Mouse (Mus musculus) myocyte (in vitro differentiated cells): Measurements from ENCODE around the gene Rab6b. TPM values are rescaled to one million over a fixed set of nuclear protein-coding genes. Genes with fewer than 3 reads are reported as not detected.

Experiments
- H3K27me3 ChIP-seq: one replicate; pipeline ENCODE4 v1.6.1; 2011; ENCODE audit not compliant: control insufficient read depth, insufficient read depth, insufficient read length
- H3K36me3 ChIP-seq: one replicate; pipeline ENCODE4 v1.6.1; 2011; ENCODE audit not compliant: control insufficient read depth, insufficient read depth
- H3K4me2 ChIP-seq: one replicate; pipeline ENCODE4 v1.6.1; 2011; ENCODE audit warnings: low read depth, control low read depth
- H3K4me3 ChIP-seq: one replicate; pipeline ENCODE4 v1.5.1; 2011; ENCODE audit warnings: mild to moderate bottlenecking, control low read depth, moderate library complexity
- H3K79me2 ChIP-seq: one replicate; pipeline ENCODE4 v1.6.1; 2011; ENCODE audit not compliant: control insufficient read depth, insufficient read depth
- H3ac ChIP-seq: one replicate; pipeline ENCODE4 v1.6.1; 2011; ENCODE audit not compliant: control insufficient read depth, insufficient read length
- CEBPB ChIP-seq: IDR thresholded peaks from 2 replicates; pipeline ENCODE4 v1.6.1; 2011; ENCODE audit warnings: mild to moderate bottlenecking, moderate library complexity; ENCODE audit not compliant: poor library complexity, insufficient read depth, severe bottlenecking
- E2F4 ChIP-seq: IDR thresholded peaks from one replicate; pipeline ENCODE4 v1.6.1; 2011; ENCODE audit warnings: mild to moderate bottlenecking, control low read depth, moderate library complexity; ENCODE audit not compliant: insufficient read depth
- MAX ChIP-seq: IDR thresholded peaks from one replicate; pipeline ENCODE4 v1.6.1; 2011; ENCODE audit warnings: low read depth, mild to moderate bottlenecking, control low read depth
- MYOD1 ChIP-seq, 3 experiments: IDR thresholded peaks; one replicate each; pipeline ENCODE4 v1.6.1; 2011; ENCODE audit warnings: control low read depth in 2 of 3, low read depth in 2 of 3, mild to moderate bottlenecking in 2 of 3, moderate library complexity in 1 of 3; ENCODE audit not compliant: insufficient read length in 2 of 3, control insufficient read depth in 1 of 3
- MYOG ChIP-seq, 3 experiments: IDR thresholded peaks; one replicate each; pipeline ENCODE4 v1.6.1; 2011; ENCODE audit warnings: control low read depth in 2 of 3, low read depth in 2 of 3, mild to moderate bottlenecking in 2 of 3; ENCODE audit not compliant: insufficient read length in 2 of 3, control insufficient read depth in 1 of 3, insufficient read depth in 1 of 3
- POLR2A ChIP-seq: IDR thresholded peaks from one replicate; pipeline ENCODE4 v1.6.1; 2011; ENCODE audit warnings: low read depth, mild to moderate bottlenecking, control low read depth, moderate library complexity; ENCODE audit not compliant: insufficient read length
- POLR2AphosphoS2 ChIP-seq: IDR thresholded peaks from one replicate; pipeline ENCODE4 v1.6.1; 2011; ENCODE audit warnings: low read depth, control low read depth; ENCODE audit not compliant: insufficient read length
- REST ChIP-seq: IDR thresholded peaks from one replicate; pipeline ENCODE4 v1.6.1; 2011; ENCODE audit warnings: mild to moderate bottlenecking, control low read depth, moderate library complexity; ENCODE audit not compliant: insufficient read depth, insufficient read length
- SRF ChIP-seq: IDR thresholded peaks from one replicate; pipeline ENCODE4 v1.6.1; 2011; ENCODE audit warnings: low read depth; ENCODE audit not compliant: control insufficient read depth, insufficient read length
- TCF12 ChIP-seq: IDR thresholded peaks from one replicate; pipeline ENCODE4 v1.6.1; 2011; ENCODE audit warnings: mild to moderate bottlenecking, control low read depth; ENCODE audit not compliant: poor library complexity, insufficient read depth, severe bottlenecking
- TCF3 ChIP-seq: IDR thresholded peaks from one replicate; pipeline ENCODE4 v1.6.1; 2011; ENCODE audit warnings: low read depth, control low read depth; ENCODE audit not compliant: insufficient read length
- USF1 ChIP-seq: IDR thresholded peaks from one replicate; pipeline ENCODE4 v1.6.1; 2011; ENCODE audit warnings: low read depth, mild to moderate bottlenecking, control low read depth, moderate library complexity
- polyA plus RNA-seq: library from polyadenylated mRNA; unstranded; fragments of >200 nt; fragmentation: generic; extraction: Trizol; gene quantifications from one replicate; pipeline ENCODE4 v1.2.1, GENCODE M21; 2012; ENCODE audit warnings: missing spikeins

Gene Rab6b
- polyA plus RNA-seq, 1 experiment = 2.4 TPM

GRCm38 (mm10) chr9:103230151-103230951 is 118.8 kb downstream of the Rab6b start, which contains the start of the genes Gm20425 and Trf:
Gene Gm20425, minus strand, starts transcription at chr9:103230307.
Gene Trf, minus strand, starts transcription at chr9:103230444.
- TF ChIP-seq CEBPB = no peak
- TF ChIP-seq MYOD1 (IDR thresholded peaks at IDR 0.05; ENCODE audit: control insufficient read depth in 1 of 3, insufficient read length in 2 of 3, low read depth in 2 of 3) = no peak
- TF ChIP-seq USF1 = no peak
- TF ChIP-seq POLR2A = no peak
- no peak for TF ChIP-seq MYOG (IDR thresholded peaks at IDR 0.05; ENCODE audit: control insufficient read depth in 1 of 3, insufficient read depth in 1 of 3, insufficient read length in 2 of 3, low read depth in 2 of 3)
- TF ChIP-seq SRF = no peak
- no peak for TF ChIP-seq MAX
- TF ChIP-seq TCF12 = no peak
- TF ChIP-seq REST = no peak
- no peak for TF ChIP-seq TCF3
- no peak for TF ChIP-seq POLR2AphosphoS2
- no peak for TF ChIP-seq E2F4
- Histone ChIP-seq H3K27me3 (peaks cover 18% of the 10 kb centered on the region), H3K79me2 (no peaks in the 10 kb centered on the region), H3ac (no peak within 1 kb of the TSS), H3K4me2 (no peak within 1 kb of the TSS), H3K36me3 (no peaks in the 10 kb centered on the region), H3K4me3 (no peak within 1 kb of the TSS)

- Histone ChIP-seq H3K27me3 (peaks cover 12% of the 10 kb centered on the region), H3K4me3 (no peak overlapping the region), H3K79me2 (no peaks in the 10 kb centered on the region), H3K36me3 (no peaks in the 10 kb centered on the region), H3ac (no peak overlapping the region), H3K4me2 (no peak overlapping the region)
- TF ChIP-seq SRF (no peak), MYOG (IDR thresholded peaks at IDR 0.05; ENCODE audit: control insufficient read depth in 1 of 3, insufficient read depth in 1 of 3, insufficient read length in 2 of 3, low read depth in 2 of 3) (no peak), POLR2AphosphoS2 (no peak), E2F4 (no peak), REST (no peak), MYOD1 (IDR thresholded peaks at IDR 0.05; ENCODE audit: control insufficient read depth in 1 of 3, insufficient read length in 2 of 3, low read depth in 2 of 3) (no peak), MAX (no peak), TCF12 (no peak), TCF3 (no peak), CEBPB (no peak), POLR2A (no peak), USF1 (no peak)
Observed at GRCm38 (mm10) chr9:103232232-103233005, 120.8 kb downstream of the Rab6b start.

GRCm38 (mm10) chr9:103233006-103233395 is 121.4 kb downstream of the Rab6b start:
- TF ChIP-seq MAX (no peak), E2F4 (no peak), MYOD1 (IDR thresholded peaks at IDR 0.05; ENCODE audit: control insufficient read depth in 1 of 3, insufficient read length in 2 of 3, low read depth in 2 of 3) (no peak), TCF3 (no peak), TCF12 (no peak)
- Histone ChIP-seq H3K36me3 (no peaks in the 10 kb centered on the region), H3K4me2 (no peak overlapping the region), H3K4me3 (no peak overlapping the region), H3K79me2 (no peaks in the 10 kb centered on the region), H3K27me3 (peaks cover 9% of the 10 kb centered on the region), H3ac (no peak overlapping the region)

- no peaks in the 10 kb centered on the region for H3K79me2 ChIP-seq
- H3K4me3 ChIP-seq = no peak overlapping the region
- no peaks in the 10 kb centered on the region for H3K36me3 ChIP-seq
- peaks cover 8% of the 10 kb centered on the region for H3K27me3 ChIP-seq
- no peak overlapping the region for H3ac ChIP-seq
- TF ChIP-seq MYOG (IDR thresholded peaks at IDR 0.05; ENCODE audit: control insufficient read depth in 1 of 3, insufficient read depth in 1 of 3, insufficient read length in 2 of 3, low read depth in 2 of 3) (no peak), SRF (no peak), REST (no peak), MYOD1 (IDR thresholded peaks at IDR 0.05; ENCODE audit: control insufficient read depth in 1 of 3, insufficient read length in 2 of 3, low read depth in 2 of 3) (no peak), CEBPB (no peak), E2F4 (no peak), TCF12 (no peak), TCF3 (no peak), POLR2AphosphoS2 (no peak), USF1 (no peak), MAX (no peak), POLR2A (no peak)
- H3K4me2 ChIP-seq = no peak overlapping the region
Observed at GRCm38 (mm10) chr9:103234059-103234458, 122.5 kb downstream of the Rab6b start.
